Mouse (Mus musculus) heart, postnatal 4 days (tissue): Measurements from ENCODE around the gene Cbr3. TPM values are rescaled to one million over a fixed set of nuclear protein-coding genes. Genes with fewer than 3 reads are reported as not detected.
"Not testable (repeated sequence)": the region's sequence is repeated elsewhere in the genome, so short reads cannot be mapped to it uniquely, and the experiment has no call there.

Source experiments
- DNase-seq: peaks from one replicate; pipeline ENCODE4 v3.0.0; 2021
- total RNA-seq, 2 experiments: library from RNA; stranded (reverse); gene quantifications; 2 replicates each; pipeline ENCODE4 v1.2.3; 2021

Gene Cbr3
- 1 to 10 TPM; 2.2 to 2.5 TPM for total RNA-seq

DNA sequence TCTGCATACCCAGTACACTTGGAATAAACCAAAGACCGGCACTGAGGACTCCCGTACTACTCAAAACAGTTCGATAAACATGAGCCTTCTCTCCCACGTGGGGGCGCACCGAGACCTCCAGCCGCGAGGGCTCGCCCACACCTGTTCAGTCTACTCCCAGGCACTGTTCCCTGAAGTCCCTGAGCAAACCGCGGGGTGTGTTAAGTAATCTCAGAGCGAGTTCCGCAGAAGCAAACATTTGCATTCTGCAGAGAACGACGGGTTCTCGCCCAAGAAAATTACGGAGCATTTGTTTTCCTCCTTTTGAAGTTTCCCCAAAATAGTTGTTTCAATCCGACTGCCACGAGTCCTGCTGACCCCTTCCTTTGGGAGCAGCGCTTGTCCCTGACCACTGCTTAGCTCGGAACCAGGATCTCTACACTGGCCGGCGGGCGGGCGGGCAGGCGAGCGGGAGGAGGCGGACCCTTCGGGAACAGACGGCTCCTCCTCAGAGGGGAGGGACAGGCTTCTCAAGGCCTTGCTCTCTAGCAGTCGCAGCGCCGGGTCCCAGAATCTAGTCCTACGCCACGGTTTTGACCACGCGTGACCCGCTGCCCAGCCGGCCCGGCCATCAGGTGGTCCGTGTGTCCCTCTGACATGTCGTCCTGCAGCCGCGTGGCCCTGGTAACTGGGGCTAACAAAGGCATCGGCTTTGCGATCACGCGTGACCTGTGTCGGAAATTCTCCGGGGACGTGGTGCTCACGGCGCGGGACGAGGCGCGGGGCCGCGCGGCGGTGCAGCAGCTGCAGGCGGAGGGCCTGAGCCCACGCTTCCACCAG, at the start of gene Cbr3:
Gene Cbr3 (plus strand): TSS at position 527 of the 819 bp plus-strand sequence.
- peak; percentile 74 for DNase-seq

- DNase-seq, result no peak
These were observed 39.0 kb upstream of the Cbr3 start for GRCm38 (mm10) chr16:93644006-93644405.

GRCm38 (mm10) chr16:93648441-93649183, 34.4 kb upstream of the Cbr3 start:
- DNase-seq, result no peak

GRCm38 (mm10) chr16:93667976-93668375, 15.0 kb upstream of the Cbr3 start:
- no peak for DNase-seq

- no peak for DNase-seq
These were observed 13.5 kb upstream of the Cbr3 start for GRCm38 (mm10) chr16:93669521-93669920.

DNA sequence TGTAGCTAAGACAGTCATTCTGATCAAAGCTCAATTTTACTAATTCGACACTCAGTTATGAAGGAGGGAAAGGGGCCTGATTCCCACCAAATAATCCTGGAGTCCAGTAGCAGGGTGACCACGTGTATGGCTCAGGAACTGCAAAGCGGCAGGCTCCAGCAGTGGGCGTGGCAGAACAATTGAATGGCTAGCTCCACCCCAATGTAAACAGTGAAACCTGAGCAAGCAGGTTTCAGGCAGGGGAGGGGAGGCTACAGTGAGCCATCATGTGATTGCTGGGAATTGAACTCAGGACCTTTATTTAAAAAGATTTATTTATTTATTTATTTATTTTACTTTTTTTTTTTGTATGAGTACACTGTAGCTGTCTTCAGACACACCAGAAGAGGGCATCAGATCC, 12.5 kb upstream of the Cbr3 start:
- DNase-seq, result not testable (repeated sequence)

GRCm38 (mm10) chr16:93671064-93671463, 12.0 kb upstream of the Cbr3 start:
- no peak for DNase-seq

GRCm38 (mm10) chr16:93676376-93676775, 6.6 kb upstream of the Cbr3 start:
- no peak for DNase-seq

DNA sequence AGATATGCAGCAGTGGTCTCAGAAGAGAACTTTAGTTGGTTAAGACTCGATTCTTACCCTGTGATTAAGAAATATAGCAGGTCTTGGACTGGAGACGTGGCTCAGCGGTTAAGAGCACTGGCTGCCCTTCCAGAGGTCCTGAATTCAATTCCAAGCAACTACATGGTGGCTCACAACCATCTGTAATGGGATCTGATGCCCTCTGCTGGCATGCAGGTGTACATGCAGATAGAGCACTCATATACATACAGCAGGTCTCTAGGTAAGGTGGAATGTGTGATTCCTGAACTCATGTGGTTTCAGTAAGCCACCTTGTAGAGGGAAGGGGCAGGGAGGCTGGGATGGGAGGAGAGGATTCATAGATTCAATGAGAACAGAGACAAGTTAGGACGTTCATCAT, 4.8 kb upstream of the Cbr3 start:
- DNase-seq, result no peak

DNA sequence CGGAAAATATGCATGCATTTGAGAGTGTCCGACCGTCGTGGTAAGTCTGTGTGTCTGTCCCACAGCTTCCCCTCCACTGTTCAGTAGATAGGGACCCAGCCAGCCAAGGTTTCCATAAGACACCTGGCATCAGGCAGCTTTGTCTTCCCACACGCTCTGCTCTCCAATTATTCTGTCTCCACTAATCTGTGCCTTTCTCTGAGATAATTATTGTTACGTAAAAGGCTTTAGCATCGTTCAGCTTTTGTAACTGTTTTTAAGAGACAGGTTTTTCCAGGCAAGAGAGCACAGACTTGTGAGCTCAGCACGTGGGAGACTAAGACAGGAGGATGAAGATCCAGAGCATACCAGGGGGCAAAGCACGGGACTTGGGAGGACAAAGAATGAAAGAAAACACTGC, 3.9 kb upstream of the Cbr3 start:
- no peak for DNase-seq

GRCm38 (mm10) chr16:93682156-93682688, 793 bp upstream of the Cbr3 start:
- DNase-seq, result no peak

DNA sequence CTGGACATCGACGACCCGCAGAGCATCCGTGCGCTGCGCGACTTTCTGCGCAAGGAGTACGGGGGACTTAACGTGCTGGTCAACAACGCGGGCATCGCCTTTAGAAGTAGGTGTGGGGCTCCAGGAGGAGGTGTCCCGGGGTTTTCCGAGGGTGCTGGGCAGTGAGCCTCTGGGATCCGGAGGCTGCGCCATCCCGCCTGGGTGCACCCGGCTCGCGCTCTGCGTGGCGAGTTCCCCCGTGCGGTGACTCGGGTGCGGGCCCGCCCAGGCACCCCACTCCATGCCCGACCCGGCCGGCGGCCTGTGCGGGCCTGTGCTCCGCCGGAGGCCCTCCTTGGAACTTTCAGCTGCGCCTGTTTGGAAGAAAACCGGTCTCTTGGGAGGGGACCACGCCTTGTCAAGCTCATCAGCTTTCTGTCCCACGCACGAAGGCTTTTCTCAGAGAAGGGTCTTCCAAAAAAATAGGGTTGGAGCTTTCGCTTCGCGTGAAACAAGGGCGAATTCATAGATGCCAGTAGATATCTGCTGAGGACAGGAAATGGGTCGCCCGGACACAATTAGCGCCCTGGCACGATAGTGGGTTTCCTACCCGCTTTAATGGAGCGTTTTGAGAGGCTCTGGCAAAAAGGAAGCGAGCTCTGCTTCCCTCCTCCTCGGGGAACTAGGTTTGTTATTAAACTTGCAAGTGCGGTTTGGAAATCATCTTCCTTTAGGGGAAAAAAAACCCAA, 657 bp downstream of the Cbr3 start:
- peak; percentile 26 for DNase-seq

DNA sequence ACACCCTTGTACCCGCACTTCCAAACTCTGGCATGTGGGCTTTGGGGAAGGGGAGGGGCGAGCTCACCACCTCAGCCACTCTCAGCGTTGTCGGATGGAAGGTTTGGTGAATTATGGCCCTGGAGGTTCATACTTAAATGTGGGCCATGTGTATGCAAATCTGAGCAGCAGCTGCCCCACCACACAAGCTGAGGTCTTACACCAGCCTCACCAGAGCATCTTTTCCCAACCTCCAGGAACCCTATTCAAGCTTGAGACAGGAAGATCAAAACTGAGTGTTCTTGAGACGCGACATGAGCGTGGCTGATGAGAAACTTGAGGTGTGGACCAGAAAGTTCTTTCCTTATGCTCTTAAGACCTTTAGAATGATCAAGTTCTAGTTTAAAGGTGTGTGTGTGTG, 1.4 kb downstream of the Cbr3 start:
- no peak for DNase-seq

GRCm38 (mm10) chr16:93685783-93686182, 2.8 kb downstream of the Cbr3 start:
- DNase-seq, result not testable (repeated sequence)

- no peak for DNase-seq
These were observed 3.4 kb downstream of the Cbr3 start for GRCm38 (mm10) chr16:93686421-93686820.

GRCm38 (mm10) chr16:93686945-93687344, 3.9 kb downstream of the Cbr3 start:
- DNase-seq, result no peak

DNA sequence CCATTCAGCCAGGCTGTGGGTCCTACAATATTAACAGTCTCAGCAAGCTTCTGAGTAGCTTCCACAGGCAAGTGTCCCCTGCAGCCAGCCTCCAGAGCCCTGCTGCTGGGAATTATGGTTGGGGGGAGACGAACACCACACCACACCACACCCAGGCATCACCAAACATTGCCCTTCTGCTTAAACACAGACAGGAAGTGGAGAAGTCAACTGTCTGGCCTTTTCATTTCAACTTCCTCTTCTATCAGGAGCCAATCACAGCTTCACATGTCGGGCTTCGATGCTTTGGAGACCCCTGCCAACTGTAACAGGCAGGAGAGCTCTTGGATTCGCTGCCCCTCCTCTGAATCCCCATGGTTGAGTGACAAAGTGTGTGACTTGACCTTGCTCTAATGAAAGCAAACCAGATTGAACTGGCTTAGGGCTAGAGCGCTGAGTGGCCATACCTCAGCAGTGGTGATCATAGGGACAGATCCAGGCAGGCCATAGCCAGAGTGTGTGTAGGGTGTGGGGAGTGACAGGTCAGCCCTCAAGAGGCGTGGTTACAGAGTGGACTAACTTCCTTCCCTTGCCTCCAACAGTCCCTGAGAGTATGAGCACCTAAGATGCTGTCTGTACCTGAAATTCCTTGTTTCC, 8.3 kb downstream of the Cbr3 start:
- no peak for DNase-seq

DNA sequence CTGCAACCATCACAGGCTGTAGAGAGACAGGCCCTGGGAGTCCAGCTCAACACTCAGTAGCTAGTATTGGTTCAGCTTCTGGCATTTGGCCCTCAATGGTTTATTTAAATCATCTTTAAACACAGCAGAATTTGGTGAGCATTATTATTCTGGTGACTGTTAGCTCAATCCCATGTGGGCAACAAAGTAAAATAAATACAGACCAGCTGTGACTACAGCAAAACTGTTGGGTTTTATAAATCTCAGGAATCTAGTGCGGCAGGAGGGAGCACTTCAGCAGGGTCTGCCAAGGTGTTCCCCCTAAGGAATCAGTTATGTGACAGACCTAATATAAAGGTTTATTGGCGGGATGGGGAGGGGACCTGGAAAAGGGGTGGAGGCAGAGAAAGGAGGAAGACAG, 9.7 kb downstream of the Cbr3 start:
- no peak for DNase-seq

DNA sequence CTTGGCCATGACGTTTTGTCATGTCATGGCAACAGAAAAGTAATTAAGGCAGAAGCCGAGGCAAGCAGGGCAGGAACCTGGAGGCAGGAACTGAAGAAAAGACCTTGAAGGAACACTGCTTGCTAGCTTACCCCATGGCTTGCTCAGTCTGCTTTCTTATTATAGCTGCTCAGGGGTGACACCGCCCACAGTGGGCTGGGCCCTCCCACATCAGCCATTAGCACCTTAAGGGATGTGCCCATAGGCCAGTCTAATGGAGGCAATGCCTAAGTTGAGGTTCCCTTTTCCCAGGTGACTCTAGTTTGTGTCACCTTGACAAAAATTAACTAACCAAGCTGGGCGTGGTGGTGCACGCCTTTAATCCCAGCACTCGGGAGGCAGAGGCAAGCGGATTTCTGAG, 24.1 kb downstream of the Cbr3 start:
- no peak for DNase-seq

DNA sequence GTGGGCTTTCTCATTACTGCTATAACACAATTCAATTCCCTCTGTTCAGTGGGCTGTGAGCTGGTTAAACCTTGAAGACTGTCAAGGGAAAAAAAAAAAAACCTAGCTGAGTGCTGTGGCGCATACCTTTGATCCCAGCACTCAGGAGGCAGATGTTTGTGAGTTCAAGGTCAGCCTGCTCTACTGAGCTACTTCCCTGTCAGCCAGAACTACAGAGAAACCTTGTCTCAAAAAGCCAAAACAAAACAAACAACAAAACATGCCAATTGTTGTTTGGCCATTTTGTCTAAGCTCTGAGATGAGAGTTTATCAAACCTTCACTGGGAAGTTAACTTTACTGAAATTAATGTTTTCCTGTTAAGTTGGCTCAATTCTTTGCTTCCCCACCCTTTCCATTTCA, 26.2 kb downstream of the Cbr3 start:
- DNase-seq, result no peak

DNA sequence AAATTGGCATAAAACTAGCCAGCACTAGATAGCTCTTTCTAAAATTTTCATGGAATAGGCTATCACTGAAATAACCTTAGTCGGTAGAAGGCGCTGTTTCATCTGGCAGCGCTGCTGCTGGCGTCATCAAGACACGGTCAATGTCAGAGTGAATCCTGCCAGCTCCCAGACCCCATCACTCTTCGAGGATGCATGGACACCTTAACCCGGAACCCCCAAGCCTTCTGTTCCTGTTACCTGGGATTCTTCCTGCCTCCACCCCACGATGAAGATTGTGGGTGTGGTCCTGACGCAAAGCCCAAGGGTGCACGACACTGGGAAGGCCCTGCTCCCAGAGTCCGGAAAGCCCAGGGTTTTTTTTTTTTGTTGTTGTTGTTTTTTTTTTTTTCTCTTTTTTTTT, 27.9 kb downstream of the Cbr3 start:
- peak; percentile 79 for DNase-seq

DNA sequence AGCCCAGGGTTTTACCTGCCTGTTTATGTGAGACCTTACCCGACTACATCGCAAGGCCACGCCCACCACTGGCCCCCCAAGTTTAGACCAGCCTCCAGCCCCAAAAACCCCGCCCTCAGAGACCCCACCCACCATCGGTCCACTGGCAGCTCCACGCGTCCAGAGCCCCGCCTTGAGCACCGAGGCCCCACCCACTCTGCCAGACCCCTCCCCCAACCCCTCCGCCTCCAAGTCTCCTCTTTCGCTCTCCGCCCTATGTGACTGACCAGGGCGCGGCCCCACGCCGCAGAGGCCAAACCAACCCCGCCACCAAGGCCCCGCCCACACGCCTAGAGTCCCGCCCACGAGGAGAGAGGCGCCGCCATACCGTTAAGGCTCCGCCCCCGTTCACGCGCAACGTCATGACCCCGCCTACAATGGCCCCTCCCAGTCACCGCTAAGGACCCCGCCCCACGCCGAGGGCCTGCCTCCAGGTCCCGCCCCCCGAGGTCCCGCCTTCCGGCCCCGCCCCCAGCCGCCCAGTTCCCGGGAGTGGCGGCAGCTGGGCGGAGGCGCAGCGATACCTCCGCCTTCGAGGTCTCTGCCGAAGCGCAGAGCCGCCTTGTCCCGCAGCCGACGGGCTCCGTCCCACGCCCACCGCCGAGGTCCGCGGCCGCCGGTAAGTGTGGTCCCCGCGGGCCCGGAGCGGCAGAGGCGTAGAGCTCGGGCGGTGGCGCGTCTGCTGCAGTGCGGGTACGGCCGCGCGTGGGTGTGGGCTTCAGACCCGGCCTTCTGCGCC, 28.6 kb downstream of the Cbr3 start, which contains the start of gene Dop1b:
Gene Dop1b (plus strand): TSS at position 494 of the 778 bp plus-strand sequence.
- peak; percentile 100 for DNase-seq
